21 mouse cellular contexts compared by ENCODE assay signal in genomic region chr5:98365340-98365739, GRCm38 (mm10). TPM values are rescaled to one million over a fixed set of nuclear protein-coding genes. Genes with fewer than 3 reads are reported as not detected.
"Had no signal": no experiment of that assay in that cellular context is flagged by ENCODE, and none has a peak within 500 bp of the region (broad histone marks: within the 10 kb centered on the region; RNA-seq: fewer than 3 reads in every experiment).

No protein-coding gene starts in this region.

- H3K4me1 ChIP-seq: intestine, embryonic 15.5 days; liver, embryonic 13.5 days; megakaryocyte, embryonic 14.5 days; midbrain, embryonic 13.5 days; neural tube, embryonic 13.5 days; stomach, embryonic 15.5 days had no signal

- H3K4me2 ChIP-seq: intestine, embryonic 15.5 days; liver, embryonic 13.5 days; midbrain, embryonic 13.5 days; neural tube, embryonic 13.5 days; stomach, embryonic 15.5 days had no signal

- DNase-seq: kidney, adult 18-20 months; kidney, adult 9 months; kidney, postnatal 14 days; liver, embryonic 13.5 days; lung, postnatal 14 days; retina, postnatal 1 day; right cerebral cortex, postnatal 25 days; spleen, adult 18-20 months; thymus, postnatal 25 days had no signal

- H3K36me3 ChIP-seq: intestine, embryonic 15.5 days; liver, embryonic 13.5 days; midbrain, embryonic 10.5 days; midbrain, embryonic 13.5 days; neural tube, embryonic 13.5 days; stomach, embryonic 15.5 days had no signal

- H3K9me3 ChIP-seq: intestine, embryonic 15.5 days; liver, embryonic 13.5 days; midbrain, embryonic 10.5 days; midbrain, embryonic 13.5 days; neural tube, embryonic 13.5 days; stomach, embryonic 15.5 days had no signal

- H3K9ac ChIP-seq: intestine, embryonic 15.5 days; liver, embryonic 13.5 days; midbrain, embryonic 13.5 days; neural tube, embryonic 13.5 days; stomach, embryonic 15.5 days had no signal

- H3K27me3 ChIP-seq: intestine, embryonic 15.5 days; liver, embryonic 13.5 days; megakaryocyte, embryonic 14.5 days; midbrain, embryonic 13.5 days; neural tube, embryonic 13.5 days; stomach, embryonic 15.5 days had no signal

- H3K27ac ChIP-seq: intestine, embryonic 15.5 days; liver, embryonic 13.5 days; midbrain, embryonic 10.5 days; midbrain, embryonic 13.5 days; neural tube, embryonic 13.5 days; stomach, embryonic 15.5 days had no signal

- H3K4me3 ChIP-seq: intestine, embryonic 15.5 days; liver, embryonic 13.5 days; megakaryocyte, embryonic 14.5 days; midbrain, embryonic 10.5 days; midbrain, embryonic 13.5 days; myocyte; neural tube, embryonic 13.5 days; stomach, embryonic 15.5 days had no signal

- ATAC-seq: intestine, embryonic 15.5 days; midbrain, embryonic 13.5 days; midbrain, embryonic 16.5 days had no signal

RNA-seq across cellular contexts. Expression of gene Cfap299, which starts 36.2 kb away (rescaled TPM):
- total RNA-seq: liver, adult 2 months; monocyte, adult 5-6 weeks; neutrophil, adult 5-6 weeks had no signal
- polyA plus RNA-seq: liver, adult 2 months; liver, embryonic 16.5 days; myocyte had no signal
